Mouse (Mus musculus) heart, postnatal 0 days (tissue): ENCODE measurements around the gene Tbc1d16.

ENCODE experiments used
- CTCF ChIP-seq: IDR thresholded peaks from 2 replicates; pipeline ENCODE4 v1.5.1; 2016; ENCODE audit warnings: antibody characterized with exemption, control low read depth, low read depth
- EP300 ChIP-seq: IDR thresholded peaks from 2 replicates; pipeline ENCODE4 v1.6.1; 2016; ENCODE audit warnings: antibody characterized with exemption, low read depth

DNA sequence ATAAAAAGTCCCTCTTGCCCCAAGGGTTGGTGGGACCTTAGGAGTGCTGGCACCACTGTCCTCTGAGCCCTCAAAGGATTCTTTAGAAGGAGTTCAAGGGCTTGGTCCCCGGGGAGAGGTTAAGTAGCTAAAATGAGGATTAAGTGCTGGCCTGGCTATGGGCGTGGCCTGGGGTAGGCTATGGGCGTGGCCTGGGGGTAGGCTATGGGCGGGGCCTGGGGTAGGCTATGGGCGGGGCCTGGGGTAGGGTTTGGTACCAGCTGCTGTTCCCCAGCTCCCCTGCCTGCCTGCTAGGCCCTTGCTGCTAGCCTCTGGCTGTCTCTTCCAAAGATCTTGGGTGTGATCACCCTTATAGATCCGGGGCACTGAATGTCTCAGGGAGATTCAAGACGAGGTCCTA is 117.0 kb downstream of the Tbc1d16 start:
- TF ChIP-seq CTCF (no peak), EP300 (no peak)
